Mouse (Mus musculus) thymus, postnatal 25 days (tissue): ENCODE results near the gene Desi2.
"Not testable (repeated sequence)": the region's sequence is repeated elsewhere in the genome, so short reads cannot be mapped to it uniquely, and the experiment has no call there.

Experiments
- DNase-seq: peaks from one replicate; pipeline ENCODE4 v3.0.0; 2022

Gene Desi2

DNA sequence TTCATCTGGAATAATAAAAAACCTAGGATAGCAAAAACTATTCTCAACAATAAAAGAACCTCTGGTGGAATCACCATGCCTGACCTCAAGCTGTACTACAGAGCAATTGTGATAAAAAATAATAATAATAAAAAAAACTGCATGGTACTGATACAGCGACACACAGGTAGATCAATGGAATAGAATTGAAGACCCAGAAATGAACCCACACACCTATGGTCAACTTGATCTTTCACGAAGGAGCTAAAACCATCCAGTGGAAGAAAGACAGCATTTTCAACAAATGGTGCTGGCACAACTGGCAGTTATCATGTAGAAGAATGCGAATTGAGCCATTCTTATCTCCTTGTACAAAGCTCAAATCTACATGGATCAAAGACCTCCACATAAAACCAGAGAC, 78.2 kb downstream of the Desi2 start:
- DNase-seq, result not testable (repeated sequence)

DNA sequence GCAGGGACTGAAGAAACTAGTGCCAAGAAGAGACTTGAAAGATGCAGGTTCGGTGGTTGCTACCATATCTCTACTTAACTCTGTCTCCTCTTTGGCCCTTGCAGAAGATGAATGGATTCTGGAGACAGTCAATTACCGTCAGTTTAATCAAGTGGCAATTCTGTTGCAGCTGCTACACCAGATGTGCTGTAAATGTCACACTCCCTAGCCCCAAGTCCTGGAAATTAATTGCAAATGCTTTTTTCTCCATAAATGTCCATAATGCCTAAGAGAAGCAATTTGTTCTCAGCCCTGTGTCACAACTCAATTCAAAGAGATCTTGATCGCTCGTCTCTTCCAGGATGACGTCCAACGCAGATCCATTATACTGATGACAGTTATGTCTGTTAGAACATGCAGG, 83.4 kb downstream of the Desi2 start:
- DNase-seq, result no peak

DNA sequence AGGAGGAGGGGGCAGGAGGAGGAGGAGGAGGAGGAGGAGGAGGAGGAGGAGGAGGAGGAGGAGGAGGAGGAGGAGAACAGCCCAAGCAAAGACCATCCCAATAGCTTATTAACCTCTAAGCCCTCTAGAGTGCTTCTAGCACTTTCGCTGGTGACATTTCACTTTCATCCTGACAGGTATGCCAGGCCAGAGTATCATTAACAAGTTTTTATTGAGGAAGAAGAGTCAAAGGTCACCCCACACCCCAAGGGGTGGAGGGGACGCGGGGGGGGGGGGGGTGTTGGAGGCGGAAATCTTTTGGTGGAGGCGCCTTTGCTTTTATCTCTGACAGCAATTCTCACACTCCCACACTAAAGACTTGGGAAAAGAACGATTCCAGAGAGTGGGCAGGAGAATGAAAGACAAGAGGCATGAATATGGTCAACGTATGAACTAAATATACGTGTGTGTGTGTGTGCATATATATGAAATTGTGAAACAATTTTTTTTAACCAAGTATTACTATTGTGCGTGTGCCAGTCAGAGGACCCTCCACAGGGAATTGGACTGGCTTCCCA, 88.0 kb downstream of the Desi2 start:
- DNase-seq, result no peak

DNA sequence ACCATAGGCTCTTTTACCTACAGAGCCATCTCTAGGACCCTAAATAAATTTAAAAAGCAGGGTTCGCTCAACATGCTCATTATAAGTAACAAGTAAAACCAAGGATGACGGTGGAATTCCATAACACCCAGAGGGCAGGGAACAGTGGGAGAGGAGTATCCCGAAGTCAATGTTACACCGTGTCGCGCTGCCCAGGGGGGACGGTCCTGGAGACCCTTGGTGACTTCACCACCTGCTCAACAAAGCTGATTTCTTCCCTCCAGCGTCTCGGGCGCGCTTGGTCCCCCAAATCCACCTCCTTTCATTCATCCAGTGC, 88.5 kb downstream of the Desi2 start:
- DNase-seq, result no peak

DNA sequence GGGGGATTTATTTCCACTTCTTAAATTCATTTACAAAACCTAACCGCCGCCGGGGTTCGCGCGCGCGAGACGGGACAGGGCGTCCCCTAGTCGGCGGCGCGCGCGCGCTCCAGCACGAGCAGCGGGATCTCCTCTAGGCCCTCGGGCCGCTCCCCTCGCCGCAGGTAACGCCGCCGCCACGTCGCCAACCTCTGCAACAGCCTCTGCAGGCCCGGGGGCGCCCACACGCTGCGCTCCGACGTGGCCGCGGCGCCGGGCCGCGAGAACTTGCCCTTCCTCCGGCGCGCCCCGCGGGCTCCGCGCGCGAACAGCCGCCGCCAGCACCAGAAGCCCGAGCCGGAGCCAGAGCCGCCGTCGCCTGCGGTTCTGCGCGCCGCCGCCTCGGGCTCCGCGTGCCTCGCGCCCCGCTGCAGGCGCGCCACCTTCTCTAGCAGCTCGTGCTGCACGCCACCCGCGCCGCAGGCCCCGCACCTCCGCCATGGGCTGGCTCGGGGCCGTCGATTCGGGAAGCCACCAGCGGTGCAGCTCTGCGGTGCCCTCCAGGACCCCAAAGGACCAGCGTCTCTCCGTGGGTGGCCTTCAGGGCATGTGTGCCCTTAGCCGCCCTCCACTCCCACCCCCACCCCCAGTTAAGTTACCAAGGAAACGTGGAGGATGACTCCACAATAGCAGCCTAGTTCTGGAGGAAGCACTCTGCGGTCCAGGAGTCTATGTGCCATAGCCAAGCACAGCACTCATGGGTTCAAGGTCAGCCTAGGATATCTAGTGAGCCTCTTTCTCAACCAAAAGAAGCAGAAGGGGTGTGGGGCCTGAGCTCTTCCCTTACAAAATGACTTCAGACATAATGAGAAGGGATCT, 89.1 kb downstream of the Desi2 start:
- DNase-seq, result peak; percentile 59

DNA sequence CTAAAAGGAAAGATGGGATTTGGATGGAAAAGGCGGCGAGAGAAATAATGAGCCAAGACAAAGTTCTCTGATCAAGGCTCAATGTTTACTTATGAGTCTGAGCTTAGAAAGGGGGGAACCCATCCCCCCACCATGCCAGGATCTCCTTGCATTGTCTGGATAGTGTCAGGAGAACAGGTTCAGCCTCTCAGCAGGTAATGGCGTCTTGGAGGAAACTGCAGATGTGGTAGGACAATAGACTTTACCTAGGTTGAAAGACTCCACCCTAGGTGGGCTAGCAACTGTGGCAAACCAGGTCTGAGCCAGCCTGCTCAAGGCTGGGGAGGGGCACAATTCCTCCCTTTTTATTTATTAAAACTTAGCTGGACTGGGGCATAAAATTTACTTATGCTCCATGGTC, 96.1 kb downstream of the Desi2 start:
- not testable (repeated sequence) for DNase-seq

DNA sequence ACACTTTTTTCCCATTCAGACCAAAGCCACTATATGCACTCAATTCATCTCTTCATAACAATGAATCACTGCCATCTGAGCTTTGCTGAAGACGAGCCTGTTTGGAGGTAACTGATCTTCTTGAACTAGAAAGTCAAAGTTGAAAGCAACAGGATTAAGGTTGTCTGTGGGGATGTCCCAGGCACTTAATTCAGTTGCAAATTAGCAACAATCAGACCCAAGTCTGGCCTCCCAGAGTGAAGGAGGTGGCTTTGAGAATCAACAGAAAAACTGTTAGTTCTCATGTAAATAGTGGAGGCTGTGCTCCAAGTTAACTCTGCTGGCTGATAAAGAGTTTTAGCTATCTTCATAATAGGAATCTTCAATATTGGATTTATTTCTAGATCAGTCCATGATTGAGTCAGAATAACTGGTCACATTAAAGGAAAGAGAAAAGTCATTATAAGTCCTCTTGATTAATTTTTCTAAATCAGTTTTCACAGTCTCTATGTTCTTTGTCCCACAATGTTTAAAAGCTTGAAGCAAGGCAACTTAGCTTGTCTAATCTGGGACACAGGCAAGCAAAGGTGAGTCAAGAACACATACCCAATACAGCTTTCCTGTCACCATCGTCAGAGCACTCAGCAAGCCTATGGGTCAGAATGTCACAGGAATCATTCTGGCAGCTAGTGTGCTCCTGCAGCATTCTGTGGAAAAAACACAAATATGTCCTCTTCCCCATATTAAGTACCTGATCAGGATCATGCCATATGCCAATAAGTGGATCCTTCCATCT, 96.9 kb downstream of the Desi2 start:
- no peak for DNase-seq

DNA sequence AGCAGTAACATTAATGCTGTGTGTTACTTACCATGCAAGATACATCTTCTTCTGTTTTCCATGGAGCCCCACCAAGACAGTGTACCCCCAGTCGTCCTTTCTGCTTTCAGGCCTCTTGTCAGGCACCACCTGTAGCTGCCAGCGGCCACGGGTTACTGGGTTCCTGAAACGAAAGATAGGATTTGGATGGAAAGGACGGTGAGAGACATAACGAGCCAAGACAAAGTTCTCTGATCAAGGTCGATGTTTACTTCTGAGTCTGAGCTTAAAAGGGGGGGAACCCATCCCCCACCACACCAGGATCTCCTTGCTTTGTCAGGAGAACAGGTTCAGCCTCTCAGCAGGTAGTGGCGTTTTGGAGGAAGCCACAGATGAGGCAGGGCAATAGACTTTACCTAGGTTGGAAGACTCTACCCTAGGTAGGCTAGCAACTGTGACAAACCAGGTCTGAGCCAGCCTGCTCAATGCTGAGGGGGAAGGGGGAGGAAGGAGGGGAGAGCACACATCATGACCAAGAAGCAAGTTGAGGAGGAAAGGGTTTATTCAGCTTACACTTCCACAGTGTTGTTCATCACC, 100.5 kb downstream of the Desi2 start:
- DNase-seq, result no peak

DNA sequence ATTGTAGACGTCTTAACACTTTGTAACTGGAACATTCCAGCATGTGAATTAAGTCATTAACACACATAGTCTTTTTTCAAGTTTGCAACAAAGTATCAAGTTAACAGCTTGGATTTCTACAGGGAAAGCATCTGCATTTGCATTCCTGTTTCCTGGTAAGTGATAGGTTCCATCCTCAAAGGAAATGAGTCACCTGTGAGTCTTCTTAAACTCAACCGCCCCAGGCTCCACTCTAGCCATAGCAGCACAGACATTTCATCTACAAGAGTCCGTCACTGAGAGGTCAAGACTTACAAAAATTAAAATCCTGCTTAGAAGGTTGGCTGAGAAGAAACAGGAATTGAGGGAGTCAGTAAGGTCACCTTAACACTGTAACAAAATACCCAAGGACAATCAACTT, 104.5 kb downstream of the Desi2 start:
- no peak for DNase-seq

DNA sequence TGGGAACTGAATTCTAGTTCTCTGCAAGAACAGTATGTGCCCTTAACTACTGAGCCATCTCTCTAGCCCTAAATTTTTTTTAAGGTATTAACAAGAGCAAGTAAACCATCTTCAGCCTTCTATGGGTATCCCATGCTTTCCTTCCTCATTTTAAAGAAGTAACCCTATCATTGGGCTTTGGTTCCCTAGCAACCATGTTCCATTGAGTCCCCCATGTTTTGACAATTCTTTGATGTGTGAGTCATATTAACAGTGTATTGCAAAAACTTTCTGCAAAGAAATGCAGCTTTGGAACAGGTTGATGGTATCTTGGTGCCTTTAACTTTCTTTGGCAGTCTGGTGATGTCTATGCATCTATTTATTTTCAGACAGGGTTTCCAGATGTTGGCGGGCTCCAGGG, 106.8 kb downstream of the Desi2 start:
- no peak for DNase-seq

DNA sequence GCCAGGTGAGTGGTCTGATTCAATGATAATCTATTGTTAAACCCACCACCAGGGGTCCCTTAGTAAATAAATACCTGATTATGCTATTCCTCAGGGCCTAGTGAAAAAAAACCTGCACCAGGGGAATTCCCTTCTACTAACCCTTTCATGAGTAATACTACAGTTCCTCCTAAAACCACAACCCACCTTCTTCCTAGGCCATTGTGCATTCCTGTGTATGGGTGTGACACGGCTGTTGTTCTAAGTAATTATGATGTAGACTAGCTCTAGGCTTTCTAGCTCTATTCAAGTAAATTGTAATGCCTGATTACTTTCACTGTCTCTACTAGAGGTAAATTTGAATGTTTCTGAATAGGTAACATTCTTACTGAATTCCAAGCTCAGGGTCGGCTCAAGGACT, 114.0 kb downstream of the Desi2 start:
- DNase-seq, result not testable (repeated sequence)

DNA sequence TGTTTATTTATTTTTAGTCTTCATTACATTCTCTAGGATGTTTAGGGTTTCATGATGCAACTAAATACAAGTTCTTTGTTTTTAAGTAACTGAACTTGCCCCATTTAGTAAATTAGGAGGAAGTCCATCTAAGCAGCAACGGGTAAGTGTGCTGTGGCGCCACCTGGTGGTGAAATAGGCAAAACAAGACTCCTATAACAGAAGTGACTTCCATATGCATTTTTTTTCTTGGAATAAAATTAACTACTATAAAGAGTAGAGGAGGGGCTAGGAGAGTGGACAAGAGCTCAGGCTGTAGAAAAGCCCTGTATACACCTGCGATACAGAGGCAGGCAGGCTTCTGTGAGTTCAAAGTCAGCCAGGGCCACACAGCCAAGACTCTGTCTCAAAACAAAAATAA, 116.2 kb downstream of the Desi2 start:
- DNase-seq, result peak; percentile 67
